Mouse (Mus musculus): ENCODE results near the gene Slc25a21.
"Not testable (repeated sequence)": the region's sequence is repeated elsewhere in the genome, so short reads cannot be mapped to it uniquely, and the experiment has no call there.

Gene Slc25a21

DNA sequence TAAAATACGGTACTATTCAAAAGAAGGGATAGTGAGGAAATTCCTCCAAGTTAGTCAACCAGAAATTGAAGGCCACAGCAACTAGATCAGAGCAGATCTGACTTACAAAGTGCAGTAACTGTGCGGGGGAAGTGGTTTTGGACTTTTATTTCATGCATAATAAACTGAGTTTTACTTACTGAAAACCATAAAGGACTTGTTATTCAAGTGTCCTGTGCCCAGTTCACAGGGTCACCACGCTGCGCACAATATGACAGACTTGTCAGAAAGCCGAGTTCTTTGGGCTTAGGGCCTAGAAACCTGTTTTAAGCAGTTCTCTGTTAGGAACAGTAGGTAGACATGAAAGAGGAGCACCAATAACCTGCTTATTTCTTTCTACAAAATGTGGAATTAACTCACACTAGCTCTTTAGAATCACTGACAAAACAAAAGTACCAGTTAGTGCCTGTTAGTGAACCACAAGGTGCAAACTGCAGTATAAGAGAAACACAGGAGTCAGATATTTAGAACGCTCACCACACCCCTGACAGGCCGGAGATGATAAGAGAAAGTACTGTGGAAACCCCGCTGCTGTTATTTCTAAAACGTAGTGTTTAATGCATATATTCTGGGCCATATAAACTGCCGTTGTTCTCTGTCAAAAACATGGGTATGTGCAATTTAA lies at the start of gene Slc25a21:
Gene Slc25a21 (minus strand): TSS at position 110 of the 664 bp plus-strand sequence.
- DNase-seq = no peak

- DNase-seq = no peak
Observed at GRCm38 (mm10) chr12:57243671-57244495, 46.6 kb upstream of the Slc25a21 start.

DNA sequence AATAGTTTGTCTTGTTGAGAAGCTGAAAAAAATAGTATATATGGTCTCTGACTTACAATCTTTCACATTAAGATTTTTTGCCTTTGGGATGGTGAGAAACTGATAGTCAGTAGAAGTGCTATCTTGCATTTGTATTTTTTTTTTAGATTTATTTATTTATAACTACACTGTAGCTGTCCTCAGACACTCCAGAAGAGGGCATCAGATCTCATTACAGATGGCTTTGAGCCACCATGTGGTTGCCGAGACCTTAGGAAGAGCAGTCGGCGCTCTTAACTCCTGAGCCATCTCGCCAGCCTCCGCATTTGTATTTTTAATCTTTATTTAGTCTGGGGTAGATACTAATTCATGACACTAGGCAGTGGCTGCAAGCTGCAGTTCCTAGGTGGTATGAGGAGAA lies 36.1 kb upstream of the Slc25a21 start:
- DNase-seq = no peak

DNA sequence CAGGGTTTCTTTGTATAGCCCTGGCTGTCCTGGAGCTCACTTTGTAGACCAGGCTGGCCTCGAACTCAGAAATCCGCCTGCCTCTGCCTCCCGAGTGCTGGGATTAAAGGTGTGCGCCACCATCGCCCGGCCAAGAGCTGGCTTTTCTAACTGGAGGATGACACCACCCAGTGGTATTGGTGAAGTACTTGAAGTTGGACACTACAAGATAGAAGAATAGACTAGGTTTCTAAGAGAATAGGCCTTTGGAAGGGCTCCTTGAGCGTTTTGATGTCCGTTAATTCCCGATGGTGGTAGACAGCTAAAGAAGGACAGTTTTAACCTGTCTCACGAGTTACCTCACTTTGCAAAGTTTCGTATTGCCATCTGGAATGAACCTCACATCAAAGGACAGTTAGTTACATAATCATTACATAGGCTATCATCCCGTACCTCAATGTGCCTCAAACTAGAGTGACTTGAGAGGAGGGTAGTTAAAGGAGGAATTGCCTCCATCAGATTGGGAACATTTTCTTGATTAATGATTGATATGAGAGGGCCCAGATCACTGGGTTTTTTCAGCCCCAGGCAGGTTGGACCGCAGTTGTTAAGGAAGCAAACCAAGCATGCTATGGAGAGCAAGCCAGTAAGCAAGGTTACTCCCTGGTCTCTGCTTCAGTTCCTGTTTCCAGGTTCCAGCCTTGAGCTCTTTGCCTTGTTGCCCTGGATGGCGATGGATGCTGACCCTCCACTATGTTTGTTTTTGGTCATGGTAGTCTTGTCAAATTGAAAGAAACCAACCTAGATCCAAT lies 34.0 kb upstream of the Slc25a21 start:
- peak; percentile 54 to 76 for DNase-seq

DNA sequence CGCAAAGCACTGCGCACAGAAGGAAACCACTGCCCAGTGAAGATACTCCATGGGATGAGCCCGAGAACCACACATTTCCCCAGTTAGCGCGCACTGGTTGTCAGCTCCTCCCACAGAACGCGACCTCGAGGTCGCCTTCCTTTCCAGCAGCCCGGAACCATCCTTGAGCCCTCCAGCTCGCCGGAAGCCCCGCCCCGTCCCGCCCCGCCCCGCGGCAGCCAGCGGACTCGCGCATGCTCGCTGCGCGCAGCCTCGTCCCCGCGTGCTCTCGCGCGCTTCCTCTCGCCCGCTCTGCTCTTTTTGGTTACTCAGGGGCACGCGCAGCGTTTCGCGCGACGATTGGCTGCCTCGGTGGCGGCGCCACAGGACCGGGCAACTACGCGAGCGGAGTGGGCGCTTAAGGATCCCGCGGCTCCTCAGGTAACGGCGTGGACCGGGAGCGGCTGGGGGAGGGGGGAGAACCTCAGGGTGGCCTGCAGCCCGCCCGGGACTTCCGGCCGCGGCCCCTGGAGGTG lies 33.0 kb upstream of the Slc25a21 start, which contains the start of the genes Prps1l3 and Mipol1:
Gene Prps1l3 (plus strand): TSS at position 221 of the 515 bp plus-strand sequence.
Gene Mipol1 (plus strand): TSS at position 236 of the 515 bp plus-strand sequence.
- DNase-seq = peak; percentile 85 to 95

- DNase-seq = no peak
Observed at GRCm38 (mm10) chr12:57229703-57230102, 32.4 kb upstream of the Slc25a21 start.

DNA sequence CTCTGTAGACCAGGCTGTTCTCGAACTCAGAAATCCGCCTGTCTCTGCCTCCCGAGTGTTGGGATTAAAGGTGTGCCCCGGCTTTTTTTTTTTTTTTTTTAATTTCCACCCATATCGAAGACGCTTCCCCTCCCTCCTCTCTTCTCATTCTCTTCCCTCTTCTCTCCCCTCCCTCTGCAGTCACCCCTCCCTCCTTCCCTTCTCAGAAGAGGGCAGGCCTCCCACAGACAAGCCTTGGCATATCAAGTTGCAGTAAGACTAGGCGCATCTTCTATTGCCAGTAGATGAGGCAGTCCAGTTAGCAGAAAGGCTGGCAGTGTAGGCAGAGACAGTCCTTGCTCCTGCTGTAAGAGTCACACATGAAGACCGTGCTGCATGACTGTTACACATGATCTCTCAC lies 30.5 kb upstream of the Slc25a21 start:
- DNase-seq = no peak

DNA sequence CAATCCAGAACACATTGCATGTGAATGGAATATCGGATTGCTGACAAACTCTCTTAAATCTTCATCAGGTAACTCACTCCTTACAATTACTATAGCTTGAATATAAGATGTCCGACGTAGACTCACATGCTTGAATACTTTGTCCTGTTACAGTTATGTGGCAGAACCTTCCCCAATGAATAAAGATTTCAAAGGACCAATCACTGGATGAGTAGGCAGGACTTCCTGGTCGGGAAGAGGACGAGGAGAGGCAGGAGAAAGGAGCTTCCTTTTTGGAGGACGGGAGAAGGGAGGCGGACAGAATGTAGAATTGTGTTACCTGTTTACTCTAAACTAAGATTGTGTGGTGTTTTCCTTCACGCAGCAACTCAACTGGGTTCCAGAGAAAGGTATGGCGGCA lies 29.1 kb upstream of the Slc25a21 start:
- no peak for DNase-seq

GRCm38 (mm10) chr12:57212463-57212862 lies 15.2 kb upstream of the Slc25a21 start:
- not testable (repeated sequence) for DNase-seq

- peak; percentile 57 to 59 for DNase-seq
Observed at GRCm38 (mm10) chr12:57211353-57212311, 14.4 kb upstream of the Slc25a21 start.

DNA sequence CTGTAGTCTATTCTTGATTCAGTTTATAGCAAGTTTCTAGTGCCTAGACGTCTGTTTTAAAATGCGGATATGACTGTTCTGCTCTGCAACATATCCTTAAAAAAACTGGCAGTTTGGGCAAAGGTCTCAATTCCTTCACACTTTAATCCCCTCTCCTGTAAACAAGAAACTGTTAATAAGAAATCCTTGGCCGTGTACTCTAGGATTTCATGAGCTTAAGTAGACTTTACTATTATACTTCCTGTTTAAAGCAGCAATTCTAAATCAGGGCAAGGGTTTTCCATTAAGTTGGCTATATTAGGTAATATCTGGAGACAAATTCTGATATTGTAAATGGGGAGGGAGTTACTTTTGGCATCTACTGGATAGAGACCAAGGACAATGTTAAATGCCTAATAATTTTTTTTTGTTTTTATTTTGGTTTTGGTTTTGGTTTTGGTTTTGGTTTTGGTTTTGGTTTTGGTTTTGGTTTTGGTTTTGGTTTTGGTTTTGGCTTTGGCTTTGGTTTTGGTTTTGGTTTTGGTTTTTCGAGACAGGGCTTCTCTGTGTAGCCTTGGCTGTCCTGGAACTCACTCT lies 7.1 kb upstream of the Slc25a21 start:
- DNase-seq = no peak

DNA sequence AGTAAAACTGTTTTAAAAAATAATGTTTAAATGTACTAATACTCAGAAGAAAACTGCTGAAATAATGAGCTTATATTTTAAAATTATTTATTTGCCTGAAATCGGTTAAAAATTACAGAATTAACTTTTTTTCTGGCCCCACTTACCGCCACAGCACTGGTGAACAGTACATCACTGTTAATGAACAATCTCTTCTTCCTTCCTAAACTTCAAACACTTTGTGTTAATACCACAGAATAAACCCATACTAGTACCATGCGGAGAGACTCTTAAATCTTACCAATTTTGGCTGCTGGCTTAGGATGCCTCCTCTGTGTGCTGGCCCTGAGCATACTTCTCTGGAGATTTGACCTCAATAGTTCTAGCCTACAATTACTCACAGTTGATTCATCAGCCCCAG lies 4.6 kb upstream of the Slc25a21 start:
- DNase-seq = no peak

DNA sequence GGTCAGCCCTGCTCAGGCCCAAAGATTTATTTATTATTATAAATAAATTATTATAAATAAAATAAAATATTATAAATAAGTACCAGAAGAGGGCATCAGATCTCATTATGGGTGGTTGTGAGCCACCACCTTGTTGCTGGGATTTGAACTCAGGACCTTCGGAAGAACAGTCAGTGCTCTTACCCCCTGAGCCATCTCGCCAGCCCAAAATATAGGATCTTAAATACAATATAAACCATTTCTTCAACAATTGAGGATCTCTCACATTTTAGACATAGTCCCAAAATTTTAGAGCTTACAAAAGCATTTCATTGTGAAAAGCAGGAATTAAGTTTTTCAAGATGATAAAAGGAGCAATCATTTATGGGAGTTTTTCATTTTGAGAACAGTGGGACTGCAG lies 2.2 kb upstream of the Slc25a21 start:
- no peak for DNase-seq

DNA sequence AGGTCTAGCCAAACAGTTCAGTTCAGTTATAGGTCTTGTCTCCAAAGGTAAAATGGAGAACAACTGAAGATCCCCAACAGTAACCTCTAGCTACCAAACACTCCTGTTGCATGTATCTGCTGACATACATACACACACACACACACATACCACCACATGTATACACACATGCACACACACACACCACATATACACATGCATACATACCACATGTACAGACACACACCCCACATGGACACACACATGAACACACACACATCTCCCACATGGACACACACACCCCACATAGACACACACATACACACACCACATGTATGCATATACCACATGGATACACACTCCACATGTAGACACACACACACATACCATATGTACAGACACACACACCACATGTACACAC lies 997 bp upstream of the Slc25a21 start:
- no peak for DNase-seq

DNA sequence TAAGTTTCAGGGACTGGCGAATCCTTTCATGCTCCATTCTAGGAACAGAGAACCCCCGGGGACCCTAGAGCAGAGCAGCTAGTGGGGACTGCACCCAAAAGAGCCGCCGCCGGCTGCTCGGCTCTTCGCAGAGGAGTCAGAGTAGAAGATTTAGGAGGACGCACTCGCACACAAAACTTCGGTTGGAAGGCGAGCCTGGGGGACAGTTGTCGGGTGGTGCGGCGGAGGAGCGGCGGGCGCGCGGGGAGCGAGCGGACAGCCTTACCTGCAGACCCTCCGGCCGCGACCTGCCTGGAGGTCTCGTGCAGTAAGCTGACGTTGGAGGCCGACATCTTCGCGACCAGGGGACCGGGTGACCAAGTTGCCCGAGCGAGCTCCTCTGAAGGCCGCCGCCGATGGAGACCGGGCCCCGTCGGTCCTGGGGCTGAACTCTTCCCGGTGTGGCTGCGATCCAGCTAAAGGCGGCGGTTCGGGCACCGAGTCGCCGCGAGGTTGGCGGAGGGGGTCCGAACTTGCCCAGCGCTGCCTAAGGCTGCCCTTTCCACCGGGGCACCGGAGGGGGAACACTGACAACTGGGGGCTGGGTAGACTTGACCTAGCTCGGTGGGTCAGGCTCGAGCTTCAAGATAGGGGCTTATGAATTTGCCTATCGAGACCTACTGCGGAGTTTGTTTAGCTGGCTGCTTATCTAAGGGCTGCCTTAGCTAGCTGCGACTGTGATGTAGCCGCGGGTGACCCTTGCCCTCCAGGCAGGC lies 487 bp downstream of the Slc25a21 start:
- peak; percentile 80 to 87 for DNase-seq

GRCm38 (mm10) chr12:57196286-57196607 lies 1.0 kb downstream of the Slc25a21 start:
- DNase-seq = no peak

DNA sequence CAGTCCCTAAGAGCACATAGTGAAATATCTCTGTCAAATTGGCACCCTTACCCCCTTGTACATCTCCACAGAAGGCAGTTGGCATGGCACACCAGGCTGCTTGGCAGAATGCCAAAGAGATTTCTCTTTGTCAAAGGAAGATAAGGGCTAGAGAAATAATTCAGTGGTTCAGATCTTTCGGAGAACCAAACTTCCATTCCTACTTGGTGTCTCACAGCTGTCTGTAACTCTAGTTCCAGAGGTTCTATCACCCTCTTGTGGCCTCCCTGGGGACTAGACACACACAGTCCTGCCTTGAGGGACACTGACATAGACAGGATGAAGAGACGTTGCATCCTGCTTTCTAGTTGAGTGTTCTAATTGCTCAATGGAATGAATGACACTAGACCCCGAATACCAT lies 2.7 kb downstream of the Slc25a21 start:
- peak; percentile 16 to 37 for DNase-seq

- DNase-seq = no peak
Observed at GRCm38 (mm10) chr12:57187032-57187431, 10.2 kb downstream of the Slc25a21 start.

GRCm38 (mm10) chr12:57186126-57186525 lies 11.1 kb downstream of the Slc25a21 start:
- DNase-seq = no peak

GRCm38 (mm10) chr12:57185475-57185874 lies 11.8 kb downstream of the Slc25a21 start:
- no peak for DNase-seq

Measured in kidney, postnatal 25 days (tissue).